Mouse (Mus musculus): ENCODE measurements at regions not wholly inside any gene's neighbourhood (a gene's known extent, or its start where the extent isn't known, plus 50 kb on each side); places are given as distances from the start of the nearest gene placed in this dataset.
"Not testable (repeated sequence)": the region's sequence is repeated elsewhere in the genome, so short reads cannot be mapped to it uniquely, and the experiment has no call there.

GRCm38 (mm10) chr16:8914183-8914582, 84.3 kb downstream of the 1810013L24Rik start:
- H3K36me3 ChIP-seq; ATAC-seq (ENCODE audit: insufficient number of reproducible peaks, insufficient read depth, low FRiP score, low TSS enrichment); H3K9ac ChIP-seq; H3K27me3 ChIP-seq; H3K4me1 ChIP-seq; H3K9me3 ChIP-seq; H3K27ac ChIP-seq; H3K4me3 ChIP-seq; H3K4me2 ChIP-seq (replicated peaks): not testable (repeated sequence)
- WGBS, result 37% methylated on average over 1 of the region's 1 CpGs

DNA sequence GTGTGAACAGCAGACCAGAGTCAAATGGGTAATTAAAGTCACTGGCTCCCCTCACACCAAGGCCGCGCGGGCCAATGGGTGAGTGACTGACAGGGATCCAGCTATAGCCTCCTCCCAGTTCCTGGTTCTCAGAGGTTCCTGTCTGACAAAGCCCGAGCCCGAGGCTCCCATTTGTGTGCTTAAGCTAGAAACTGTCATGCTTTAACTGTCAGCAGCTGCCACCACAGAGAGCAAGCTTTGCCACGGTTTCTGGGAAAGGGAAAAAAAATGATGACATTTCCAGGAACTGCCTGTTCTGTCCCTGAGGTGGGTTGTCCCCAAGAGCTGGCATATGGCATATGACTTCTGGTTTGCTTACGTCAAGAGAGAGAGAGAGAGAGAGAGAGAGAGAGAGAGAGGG, 86.2 kb downstream of the 1810013L24Rik start:
- no peak overlapping the region for H3K4me3 ChIP-seq

DNA sequence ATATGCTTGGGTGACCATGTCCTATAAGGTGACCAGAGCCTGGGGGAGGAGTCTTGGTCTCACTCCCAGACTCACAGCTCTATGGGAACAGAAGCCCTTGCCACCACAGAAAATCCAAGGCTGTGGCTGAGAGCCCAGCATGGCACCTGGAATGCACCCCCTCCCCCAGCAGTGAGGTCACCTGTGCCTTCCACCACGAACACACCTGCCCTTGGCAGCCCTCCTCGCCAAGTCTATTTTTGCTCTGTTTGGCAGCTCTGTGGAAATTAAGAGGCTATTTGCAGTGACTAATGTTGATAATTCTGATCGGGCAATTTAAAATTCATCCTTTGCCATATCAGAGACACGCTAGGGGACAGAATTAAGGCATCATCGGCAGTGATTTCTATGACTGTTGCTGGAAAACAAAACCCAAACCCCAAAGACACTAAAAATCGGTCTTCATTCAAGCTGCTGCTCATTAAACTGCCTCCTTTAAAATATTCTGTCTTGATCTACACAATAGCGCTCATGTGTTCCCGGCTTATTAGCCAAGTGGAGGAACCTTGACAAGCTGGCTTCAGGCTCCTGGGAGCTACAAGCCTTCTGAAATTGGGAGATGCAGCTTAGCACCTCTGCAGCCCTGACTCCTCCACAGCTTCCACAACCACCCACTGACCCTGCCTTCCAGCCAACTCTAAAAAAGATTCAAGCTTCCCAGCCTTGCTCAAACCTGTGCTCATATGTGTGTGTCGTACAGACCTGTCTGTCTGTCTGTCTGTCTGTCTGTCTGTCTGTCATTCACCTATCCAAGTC, 89.0 kb downstream of the 1810013L24Rik start:
- WGBS, result 85% methylated on average over 9 of the region's 9 CpGs
- ATAC-seq (ENCODE audit: insufficient number of reproducible peaks, insufficient read depth, low FRiP score, low TSS enrichment), result no peak
- no peaks in the 10 kb centered on the region for H3K36me3 ChIP-seq

More for the DNA sequence above, 86.2 kb downstream of the 1810013L24Rik start:
- H3K4me1 ChIP-seq, result no peaks in the 10 kb centered on the region
- no peaks in the 10 kb centered on the region for H3K9me3 ChIP-seq
- WGBS, result 54% methylated on average over 7 of the region's 7 CpGs
- H3K27ac ChIP-seq, result no peak overlapping the region
- H3K27me3 ChIP-seq, result no peaks in the 10 kb centered on the region
- no peaks in the 10 kb centered on the region for H3K36me3 ChIP-seq
- no peak overlapping the region for H3K9ac ChIP-seq
- no peak for ATAC-seq (ENCODE audit: insufficient number of reproducible peaks, insufficient read depth, low FRiP score, low TSS enrichment)
- no peak overlapping the region for H3K4me2 ChIP-seq (replicated peaks)

GRCm38 (mm10) chr16:8924732-8925131, 94.8 kb downstream of the 1810013L24Rik start:
- Histone ChIP-seq H3K27ac (no peak overlapping the region), H3K27me3 (no peaks in the 10 kb centered on the region), H3K4me1 (no peaks in the 10 kb centered on the region), H3K4me2 (replicated peaks) (no peak overlapping the region), H3K9ac (no peak overlapping the region), H3K9me3 (no peaks in the 10 kb centered on the region), H3K36me3 (no peaks in the 10 kb centered on the region), H3K4me3 (no peak overlapping the region)
- ATAC-seq (ENCODE audit: insufficient number of reproducible peaks, insufficient read depth, low FRiP score, low TSS enrichment), result no peak
- WGBS, result 81% methylated on average over 4 of the region's 4 CpGs

More for the DNA sequence above, 89.0 kb downstream of the 1810013L24Rik start:
- Histone ChIP-seq H3K27ac (no peak overlapping the region), H3K4me2 (replicated peaks) (no peak overlapping the region), H3K4me1 (no peaks in the 10 kb centered on the region), H3K4me3 (no peak overlapping the region), H3K27me3 (no peaks in the 10 kb centered on the region), H3K9me3 (no peaks in the 10 kb centered on the region), H3K9ac (no peak overlapping the region)

- H3K9me3 ChIP-seq, result no peaks in the 10 kb centered on the region
- ATAC-seq (ENCODE audit: insufficient number of reproducible peaks, insufficient read depth, low FRiP score, low TSS enrichment), result no peak
- no peaks in the 10 kb centered on the region for H3K27me3 ChIP-seq
- no peaks in the 10 kb centered on the region for H3K4me1 ChIP-seq
- H3K4me3 ChIP-seq, result no peak overlapping the region
- H3K27ac ChIP-seq, result no peak overlapping the region
- H3K4me2 ChIP-seq (replicated peaks), result no peak overlapping the region
- H3K36me3 ChIP-seq, result no peaks in the 10 kb centered on the region
- H3K9ac ChIP-seq, result no peak overlapping the region
Measured at GRCm38 (mm10) chr16:8931961-8932360, 102.1 kb downstream of the 1810013L24Rik start.

- H3K4me2 ChIP-seq (replicated peaks), result no peak overlapping the region
- no peaks in the 10 kb centered on the region for H3K9me3 ChIP-seq
- ATAC-seq (ENCODE audit: insufficient number of reproducible peaks, insufficient read depth, low FRiP score, low TSS enrichment), result no peak
- WGBS, result 89% methylated on average over 3 of the region's 3 CpGs
- H3K4me1 ChIP-seq, result no peaks in the 10 kb centered on the region
- H3K4me3 ChIP-seq, result no peak overlapping the region
- H3K9ac ChIP-seq, result no peak overlapping the region
- H3K27me3 ChIP-seq, result no peaks in the 10 kb centered on the region
- no peaks in the 10 kb centered on the region for H3K36me3 ChIP-seq
- H3K27ac ChIP-seq, result no peak overlapping the region
Measured at GRCm38 (mm10) chr16:8933121-8933520, 103.2 kb downstream of the 1810013L24Rik start.

- no peak overlapping the region for H3K9ac ChIP-seq
- H3K36me3 ChIP-seq, result no peaks in the 10 kb centered on the region
- H3K4me1 ChIP-seq, result no peaks in the 10 kb centered on the region
- ATAC-seq (ENCODE audit: insufficient number of reproducible peaks, insufficient read depth, low FRiP score, low TSS enrichment), result no peak
- H3K4me2 ChIP-seq (replicated peaks), result no peak overlapping the region
- H3K27ac ChIP-seq, result no peak overlapping the region
- no peak overlapping the region for H3K4me3 ChIP-seq
- H3K9me3 ChIP-seq, result no peaks in the 10 kb centered on the region
- no peaks in the 10 kb centered on the region for H3K27me3 ChIP-seq
Measured at GRCm38 (mm10) chr16:8936446-8936845, 106.5 kb downstream of the 1810013L24Rik start.

DNA sequence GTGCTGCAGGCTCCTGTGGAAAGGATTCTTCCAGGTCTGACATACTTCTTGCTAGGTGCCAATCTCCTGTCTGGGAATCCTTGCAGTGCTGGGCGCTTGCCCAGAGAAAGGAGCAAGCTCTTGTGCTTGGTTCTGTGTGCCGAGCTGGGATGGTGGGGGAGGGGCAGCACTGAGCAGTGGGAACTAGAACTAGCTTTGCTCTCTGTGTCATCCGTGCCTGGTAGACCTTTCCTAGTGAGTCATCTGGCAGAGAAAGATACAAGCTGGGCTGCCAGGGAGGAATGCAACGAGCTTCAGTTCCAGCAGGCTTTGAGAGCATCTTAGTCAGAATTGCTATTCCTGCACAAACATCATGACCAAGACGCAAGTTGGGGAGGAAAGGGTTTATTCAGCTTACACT, 108.6 kb downstream of the 1810013L24Rik start:
- no peak overlapping the region for H3K4me3 ChIP-seq
- H3K9me3 ChIP-seq, result no peaks in the 10 kb centered on the region
- no peak overlapping the region for H3K4me2 ChIP-seq (replicated peaks)
- H3K36me3 ChIP-seq, result no peaks in the 10 kb centered on the region
- no peaks in the 10 kb centered on the region for H3K4me1 ChIP-seq
- no peaks in the 10 kb centered on the region for H3K27me3 ChIP-seq
- 48% methylated on average over 5 of the region's 5 CpGs for WGBS
- ATAC-seq (ENCODE audit: insufficient number of reproducible peaks, insufficient read depth, low FRiP score, low TSS enrichment), result no peak
- no peak overlapping the region for H3K27ac ChIP-seq
- no peak overlapping the region for H3K9ac ChIP-seq

DNA sequence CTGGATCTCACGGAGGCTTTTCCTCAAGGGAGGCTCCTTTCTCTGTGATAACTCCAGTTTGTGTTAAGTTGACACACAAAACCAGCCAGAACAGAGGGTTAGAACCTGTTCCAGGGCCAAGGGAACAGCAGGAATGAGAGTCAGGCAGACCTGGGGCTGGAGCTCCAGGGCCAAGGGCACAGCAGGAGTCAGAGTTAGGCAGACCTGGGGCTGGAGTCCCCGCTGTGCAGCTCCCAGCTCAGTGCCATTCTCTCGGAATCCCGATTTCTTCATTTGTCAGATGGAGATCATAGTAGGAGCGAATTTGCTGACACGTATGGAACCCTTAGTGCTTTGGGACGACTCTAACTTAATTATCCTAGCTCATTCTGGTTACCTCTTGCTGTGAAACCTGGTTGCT, 109.2 kb downstream of the 1810013L24Rik start:
- Histone ChIP-seq H3K36me3 (no peaks in the 10 kb centered on the region), H3K4me3 (no peak overlapping the region), H3K4me1 (no peaks in the 10 kb centered on the region), H3K9me3 (no peaks in the 10 kb centered on the region), H3K27ac (no peak overlapping the region), H3K4me2 (replicated peaks) (no peak overlapping the region), H3K27me3 (no peaks in the 10 kb centered on the region), H3K9ac (no peak overlapping the region)
- ATAC-seq (ENCODE audit: insufficient number of reproducible peaks, insufficient read depth, low FRiP score, low TSS enrichment), result no peak
- 40% methylated on average over 7 of the region's 7 CpGs for WGBS

DNA sequence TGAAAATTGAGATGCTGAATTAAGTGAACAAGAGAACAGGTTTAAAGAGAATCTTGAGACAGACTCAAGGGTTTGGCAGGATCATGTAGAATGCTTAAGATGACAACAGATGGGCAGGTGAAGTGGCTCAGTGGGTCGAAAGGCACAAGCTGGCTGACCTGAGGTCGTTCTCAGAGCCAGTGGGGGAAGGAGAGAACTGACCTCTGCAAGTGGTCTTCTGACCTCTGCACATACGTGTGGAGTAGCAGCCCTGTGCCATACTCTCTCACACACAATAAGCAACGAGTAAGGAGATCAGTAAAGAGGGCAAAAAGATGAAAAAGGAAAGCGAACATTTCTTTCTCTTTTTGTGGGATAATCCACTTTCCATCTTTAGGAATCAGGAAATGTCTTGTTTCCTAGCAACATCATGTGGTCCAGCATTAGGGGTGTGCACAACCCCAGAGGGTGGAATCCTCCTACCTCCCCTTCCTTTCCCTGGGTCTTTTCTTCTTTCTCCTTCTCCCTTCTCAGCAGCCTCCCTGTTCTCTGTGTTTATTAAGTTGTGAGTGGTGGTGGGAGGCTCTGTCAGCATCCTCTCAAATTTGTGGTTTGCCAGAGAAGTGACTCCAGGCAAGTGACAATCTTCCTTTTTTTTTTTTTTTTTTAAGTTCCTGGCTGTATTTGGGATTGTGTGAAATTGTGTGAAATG, 114.7 kb downstream of the 1810013L24Rik start:
- no peak overlapping the region for H3K27ac ChIP-seq
- no peaks in the 10 kb centered on the region for H3K27me3 ChIP-seq
- H3K4me2 ChIP-seq (replicated peaks), result no peak overlapping the region
- H3K36me3 ChIP-seq, result no peaks in the 10 kb centered on the region
- no peak overlapping the region for H3K4me3 ChIP-seq
- H3K9me3 ChIP-seq, result no peaks in the 10 kb centered on the region
- no peak for ATAC-seq (ENCODE audit: insufficient number of reproducible peaks, insufficient read depth, low FRiP score, low TSS enrichment)
- no peak overlapping the region for H3K9ac ChIP-seq
- H3K4me1 ChIP-seq, result no peaks in the 10 kb centered on the region
- 34% methylated on average over 5 of the region's 5 CpGs for WGBS

GRCm38 (mm10) chr16:8947846-8948245, 117.9 kb downstream of the 1810013L24Rik start:
- 55% methylated on average over 5 of the region's 5 CpGs for WGBS
- Histone ChIP-seq H3K4me1 (no peaks in the 10 kb centered on the region), H3K4me3 (no peak overlapping the region), H3K36me3 (no peaks in the 10 kb centered on the region), H3K4me2 (replicated peaks) (no peak overlapping the region), H3K27me3 (no peaks in the 10 kb centered on the region), H3K27ac (no peak overlapping the region), H3K9ac (no peak overlapping the region), H3K9me3 (no peaks in the 10 kb centered on the region)
- no peak; the same call in 1 of the 2 replicates for ATAC-seq (ENCODE audit: insufficient number of reproducible peaks, insufficient read depth, low FRiP score, low TSS enrichment)

DNA sequence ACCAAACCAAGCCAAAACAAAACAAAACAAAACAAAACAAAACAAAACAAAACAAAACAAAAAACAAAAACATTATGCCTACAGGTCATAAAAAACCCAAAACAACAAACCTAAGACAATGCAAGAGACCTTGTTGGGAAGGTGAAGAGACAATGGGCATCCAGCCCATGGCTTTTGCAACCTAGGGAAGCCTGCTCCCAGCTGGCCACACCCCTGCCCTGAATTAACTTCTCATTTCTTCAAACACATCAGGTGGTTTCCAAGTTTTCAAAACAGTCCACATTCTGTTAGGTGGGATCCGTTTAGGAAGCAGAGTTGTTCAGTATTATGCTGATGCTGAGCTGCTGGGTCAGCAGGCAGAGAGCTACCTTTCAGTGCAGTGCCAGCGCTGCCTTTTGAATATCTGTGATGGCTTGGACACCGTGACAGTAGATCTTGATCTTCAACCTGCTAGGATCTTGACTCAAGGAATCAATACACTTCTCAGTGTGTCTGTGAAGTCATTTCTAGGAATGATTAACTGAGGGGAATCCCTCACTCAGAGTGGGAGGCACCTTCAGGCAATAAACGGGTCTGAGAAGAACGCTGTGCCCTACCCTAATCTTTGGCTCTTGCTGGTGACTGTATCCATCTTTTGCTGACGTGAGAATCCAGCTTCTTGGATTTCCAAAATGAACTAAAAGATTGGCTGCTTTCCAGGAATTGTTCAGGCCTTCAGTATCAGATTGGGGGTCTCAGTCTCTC, 121.4 kb downstream of the 1810013L24Rik start:
- ATAC-seq (ENCODE audit: insufficient number of reproducible peaks, insufficient read depth, low FRiP score, low TSS enrichment), result no peak
- Histone ChIP-seq H3K4me2 (replicated peaks) (no peak overlapping the region), H3K9me3 (no peaks in the 10 kb centered on the region), H3K36me3 (no peaks in the 10 kb centered on the region), H3K9ac (no peak overlapping the region), H3K4me1 (no peaks in the 10 kb centered on the region), H3K27me3 (no peaks in the 10 kb centered on the region), H3K4me3 (no peak overlapping the region), H3K27ac (no peak overlapping the region)
- WGBS, result 71% methylated on average over 6 of the region's 6 CpGs
